Mouse (Mus musculus) ovary, postnatal 10 days (tissue): Measurements from ENCODE around the gene Fam174a.

Experiments used
- DNase-seq: peaks from one replicate; pipeline ENCODE4 v3.0.0; 2022; ENCODE audit warnings: low spot score

The Fam174a gene

GRCm38 (mm10) chr1:95313393-95314228, at the start of gene Fam174a:
Gene Fam174a, plus strand, starts transcription at chr1:95313623.
- DNase-seq = peak; percentile 67

GRCm38 (mm10) chr1:95263843-95264242, 49.6 kb upstream of the Fam174a start:
- DNase-seq = no peak

- DNase-seq = no peak
These were observed 45.3 kb upstream of the Fam174a start for GRCm38 (mm10) chr1:95267950-95268724.

- no peak for DNase-seq
These were observed 40.1 kb upstream of the Fam174a start for GRCm38 (mm10) chr1:95273321-95273720.

GRCm38 (mm10) chr1:95308324-95308723, 5.1 kb upstream of the Fam174a start:
- DNase-seq = no peak

- DNase-seq = no peak
These were observed 769 bp downstream of the Fam174a start for GRCm38 (mm10) chr1:95314229-95314555.

- no peak for DNase-seq
These were observed 2.6 kb downstream of the Fam174a start for GRCm38 (mm10) chr1:95315981-95316380.

GRCm38 (mm10) chr1:95322219-95322618, 8.8 kb downstream of the Fam174a start:
- DNase-seq = no peak

GRCm38 (mm10) chr1:95323004-95323403, 9.6 kb downstream of the Fam174a start:
- DNase-seq = no peak

GRCm38 (mm10) chr1:95326856-95327255, 13.4 kb downstream of the Fam174a start:
- DNase-seq = no peak

- DNase-seq = no peak
These were observed 26.2 kb downstream of the Fam174a start for GRCm38 (mm10) chr1:95339618-95340017.

- no peak for DNase-seq
These were observed 28.8 kb downstream of the Fam174a start for GRCm38 (mm10) chr1:95342242-95342641.

GRCm38 (mm10) chr1:95343585-95344485, 30.4 kb downstream of the Fam174a start:
- DNase-seq = no peak

GRCm38 (mm10) chr1:95354146-95354545, 40.7 kb downstream of the Fam174a start:
- no peak for DNase-seq

- DNase-seq = no peak
These were observed 43.5 kb downstream of the Fam174a start for GRCm38 (mm10) chr1:95356904-95357303.

GRCm38 (mm10) chr1:95363692-95364091, 50.3 kb downstream of the Fam174a start:
- no peak for DNase-seq

- DNase-seq = no peak
These were observed 53.4 kb downstream of the Fam174a start for GRCm38 (mm10) chr1:95366616-95367373.

- no peak for DNase-seq
These were observed 54.3 kb downstream of the Fam174a start for GRCm38 (mm10) chr1:95367748-95368147.

GRCm38 (mm10) chr1:95375443-95375842, 62.0 kb downstream of the Fam174a start:
- DNase-seq = no peak

- DNase-seq = no peak
These were observed 67.6 kb downstream of the Fam174a start for GRCm38 (mm10) chr1:95381028-95381427.
